Mouse (Mus musculus) spleen, adult 2 months (tissue): ENCODE measurements around the gene Gpr3. TPM values are rescaled to one million over a fixed set of nuclear protein-coding genes. Genes with fewer than 3 reads are reported as not detected.

Source experiments
- DNase-seq, 2 experiments: peaks; one replicate each; pipeline versions ENCODE4 v3.0.0 to v3.0.0-alpha.2; 2012 to 2021; ENCODE audit warnings: low spot score in 2 of 2, low read depth in 1 of 2
- H3K27ac ChIP-seq: fragments of 200-500 bp; 2 replicates; pipeline ENCODE4 v1.5.1; 2012; ENCODE audit warnings: low read length, inconsistent platforms; ENCODE audit not compliant: insufficient read depth
- H3K27me3 ChIP-seq: fragments of 200-500 bp; 2 replicates; pipeline ENCODE4 v1.6.1; 2012; ENCODE audit warnings: mild to moderate bottlenecking, moderate library complexity, low read length, inconsistent platforms; ENCODE audit not compliant: control insufficient read depth, insufficient read depth
- H3K36me3 ChIP-seq: fragments of 200-500 bp; 2 replicates; pipeline ENCODE4 v1.6.1; 2012; ENCODE audit warnings: mild to moderate bottlenecking, low read length, inconsistent platforms; ENCODE audit not compliant: control insufficient read depth, insufficient read depth
- H3K4me1 ChIP-seq: fragments of 200-500 bp; 2 replicates; pipeline ENCODE4 v1.6.1; 2011; ENCODE audit warnings: inconsistent platforms; ENCODE audit not compliant: control insufficient read depth, insufficient read depth, insufficient read length
- H3K4me3 ChIP-seq: fragments of 200-500 bp; 2 replicates; pipeline ENCODE4 v1.5.1; 2011; ENCODE audit warnings: mild to moderate bottlenecking, inconsistent platforms; ENCODE audit not compliant: insufficient read depth, insufficient read length; ENCODE audit errors: extremely low read depth
- CTCF ChIP-seq: fragments of 200-500 bp; IDR thresholded peaks from 2 replicates; pipeline ENCODE4 v1.5.1; 2011; ENCODE audit warnings: mild to moderate bottlenecking, inconsistent platforms; ENCODE audit not compliant: insufficient read depth, insufficient read length, insufficient replicate concordance; ENCODE audit errors: extremely low read depth
- POLR2A ChIP-seq: fragments of 200-500 bp; IDR thresholded peaks from 2 replicates; pipeline ENCODE4 v1.6.1; 2011; ENCODE audit warnings: low read depth, low read length, inconsistent platforms
- WGBS: fragments of 180-500 bp; shearing (Covaris S2); methylation state at CpG from one replicate; pipeline ENCODE4 v1.1.7; 2018; 5-methylcytosine and 5-hydroxymethylcytosine counted together
- polyA plus RNA-seq: library from polyadenylated mRNA; depleted of rRNA; stranded (reverse); fragments of >200 nt; gene quantifications from 2 replicates; pipeline ENCODE4 v1.2.3, GENCODE M21; 2012

Gpr3 gene
- polyA plus RNA-seq, 1 experiment: 0.02 TPM

GRCm38 (mm10) chr4:133201006-133201771 lies 11.1 kb downstream of the Gpr3 start:
- H3K36me3 ChIP-seq: peaks cover under 1% of the 10 kb centered on the region
- H3K27ac ChIP-seq: 0 out of 2 replicates have a peak overlapping the region, but pooled peaks have one; percentile 0
- H3K4me3 ChIP-seq: no peak overlapping the region
- H3K27me3 ChIP-seq: no peaks in the 10 kb centered on the region
- peaks cover 12% of the 10 kb centered on the region; the same call in 1 of the 2 replicates for H3K4me1 ChIP-seq
- peak in 1 of 2 experiments; percentile 77 for DNase-seq
- 60% methylated on average over 8 of the region's 8 CpGs for WGBS
- TF ChIP-seq POLR2A (no peak), CTCF (peak; percentile 83)

GRCm38 (mm10) chr4:133200343-133200742 lies 12.0 kb downstream of the Gpr3 start:
- no peak for TF ChIP-seq POLR2A
- 81% methylated on average over 21 of the region's 21 CpGs for WGBS
- no peak for DNase-seq

GRCm38 (mm10) chr4:133199743-133200142 lies 12.6 kb downstream of the Gpr3 start:
- Histone ChIP-seq H3K27ac (no peak overlapping the region), H3K27me3 (no peaks in the 10 kb centered on the region), H3K4me1 (peaks cover 13% of the 10 kb centered on the region; the same call in 1 of the 2 replicates), H3K4me3 (no peak overlapping the region), H3K36me3 (peaks cover 10% of the 10 kb centered on the region)
- WGBS: 88% methylated on average over 6 of the region's 6 CpGs
- no peak for DNase-seq
- TF ChIP-seq CTCF: no peak
- no peak for TF ChIP-seq POLR2A

More at GRCm38 (mm10) chr4:133200343-133200742, 12.0 kb downstream of the Gpr3 start:
- Histone ChIP-seq H3K36me3 (peaks cover 6% of the 10 kb centered on the region), H3K27ac (no peak overlapping the region), H3K4me1 (peaks cover 13% of the 10 kb centered on the region; the same call in 1 of the 2 replicates), H3K4me3 (no peak overlapping the region), H3K27me3 (no peaks in the 10 kb centered on the region)

GRCm38 (mm10) chr4:133198337-133199180 lies 13.8 kb downstream of the Gpr3 start:
- Histone ChIP-seq H3K27ac (no peak overlapping the region), H3K4me3 (no peak overlapping the region), H3K36me3 (peaks cover 20% of the 10 kb centered on the region), H3K4me1 (peaks cover 13% of the 10 kb centered on the region; the same call in 1 of the 2 replicates), H3K27me3 (no peaks in the 10 kb centered on the region)
- WGBS: 91% methylated on average over 19 of the region's 19 CpGs
- DNase-seq: no peak
- TF ChIP-seq POLR2A (no peak), CTCF (no peak)

- Histone ChIP-seq H3K4me1 (peaks cover 13% of the 10 kb centered on the region; the same call in 1 of the 2 replicates), H3K36me3 (peaks cover 25% of the 10 kb centered on the region), H3K27ac (no peak overlapping the region), H3K27me3 (no peaks in the 10 kb centered on the region), H3K4me3 (no peak overlapping the region)
- no peak for DNase-seq
- WGBS: 93% methylated on average over 13 of the region's 13 CpGs
- TF ChIP-seq POLR2A (no peak), CTCF (no peak)
Observed at GRCm38 (mm10) chr4:133197801-133198286, 14.5 kb downstream of the Gpr3 start.

GRCm38 (mm10) chr4:133197355-133197754 lies 15.0 kb downstream of the Gpr3 start:
- H3K4me1 ChIP-seq: peaks cover 13% of the 10 kb centered on the region; the same call in 1 of the 2 replicates
- no peak for DNase-seq
- peak overlapping the region; percentile 69; the same call in 1 of the 2 replicates for H3K27ac ChIP-seq
- H3K27me3 ChIP-seq: no peaks in the 10 kb centered on the region
- peaks cover 30% of the 10 kb centered on the region for H3K36me3 ChIP-seq
- TF ChIP-seq POLR2A: no peak
- TF ChIP-seq CTCF: no peak
- no peak overlapping the region for H3K4me3 ChIP-seq
- WGBS: 91% methylated on average over 5 of the region's 5 CpGs

- Histone ChIP-seq H3K36me3 (peaks cover 33% of the 10 kb centered on the region), H3K4me1 (peaks cover 13% of the 10 kb centered on the region; the same call in 1 of the 2 replicates), H3K27ac (peak overlapping the region; percentile 69), H3K27me3 (no peaks in the 10 kb centered on the region), H3K4me3 (no peak overlapping the region)
- peak; percentile 60 to 72 for DNase-seq
- TF ChIP-seq CTCF (no peak), POLR2A (no peak)
- WGBS: 16% methylated on average over 7 of the region's 7 CpGs
Observed at GRCm38 (mm10) chr4:133196852-133197251, 15.5 kb downstream of the Gpr3 start.
